Mouse (Mus musculus) left cerebral cortex, postnatal 14 days (tissue): ENCODE results near the gene Bcr. TPM values are rescaled to one million over a fixed set of nuclear protein-coding genes. Genes with fewer than 3 reads are reported as not detected.
A peak's percentile ranks its signal among the peaks of the same experiment; 100 is the strongest.

Source experiments
- DNase-seq, 2 experiments: peaks; one replicate each; pipeline ENCODE4 v3.0.0; 2021 to 2022; ENCODE audit warnings: low spot score in 2 of 2, mixed read lengths in 1 of 2
- intact Hi-C: fragments of 180-260 bp; cut with DNase I; formaldehyde crosslinking; loops from one replicate; pipeline ENCODE4 v1.15.1; 2025
- total RNA-seq, 2 experiments: library from RNA; stranded (reverse); gene quantifications; 2 replicates each; pipeline ENCODE4 v1.2.3; 2021

The Bcr gene
- total RNA-seq, 2 experiments from 2014 or later: 82.9 to 84.1 TPM

- no peak for DNase-seq
- intact Hi-C loops: loop anchor here (5.0 kb wide), 1 partner anchor 51 kb away; the partner anchor contains the start of gene Bcr
These were observed 53.2 kb downstream of the Bcr start for GRCm38 (mm10) chr10:75113620-75114019.

- no peak for DNase-seq
- intact Hi-C loops: no loop called here
These were observed 54.8 kb downstream of the Bcr start for GRCm38 (mm10) chr10:75115240-75115639.

- no peak for DNase-seq
- intact Hi-C loops: no loop called here
These were observed 56.6 kb downstream of the Bcr start for GRCm38 (mm10) chr10:75116842-75117457.

- peak in 1 of 2 experiments; percentile 59 for DNase-seq
- intact Hi-C loops: no loop called here
These were observed 58.1 kb downstream of the Bcr start for GRCm38 (mm10) chr10:75118444-75118843.

GRCm38 (mm10) chr10:75119396-75119795 is 59.0 kb downstream of the Bcr start:
- intact Hi-C loops: no loop called here
- DNase-seq: no peak

GRCm38 (mm10) chr10:75120176-75120575 is 59.8 kb downstream of the Bcr start:
- intact Hi-C loops: no loop called here
- no peak for DNase-seq

GRCm38 (mm10) chr10:75121028-75121427 is 60.6 kb downstream of the Bcr start:
- DNase-seq: no peak
- intact Hi-C loops: no loop called here

GRCm38 (mm10) chr10:75125577-75125976 is 65.2 kb downstream of the Bcr start:
- no peak for DNase-seq
- intact Hi-C loops: no loop called here

- intact Hi-C loops: no loop called here
- no peak for DNase-seq
These were observed 68.9 kb downstream of the Bcr start for GRCm38 (mm10) chr10:75129283-75129710.

GRCm38 (mm10) chr10:75130372-75131046 is 70.1 kb downstream of the Bcr start:
- DNase-seq: no peak
- intact Hi-C loops: no loop called here

- intact Hi-C loops: no loop called here
- DNase-seq: no peak
These were observed 71.2 kb downstream of the Bcr start for GRCm38 (mm10) chr10:75131625-75132024.

GRCm38 (mm10) chr10:75134861-75135517 is 74.6 kb downstream of the Bcr start:
- no peak for DNase-seq
- intact Hi-C loops: no loop called here

GRCm38 (mm10) chr10:75135518-75136162 is 75.2 kb downstream of the Bcr start:
- intact Hi-C loops: no loop called here

GRCm38 (mm10) chr10:75137148-75137547 is 76.8 kb downstream of the Bcr start:
- no peak for DNase-seq
- intact Hi-C loops: no loop called here

More at GRCm38 (mm10) chr10:75135518-75136162, 75.2 kb downstream of the Bcr start:
- DNase-seq: no peak

- intact Hi-C loops: no loop called here
- no peak for DNase-seq
These were observed 84.8 kb downstream of the Bcr start for GRCm38 (mm10) chr10:75145221-75145620.

GRCm38 (mm10) chr10:75146001-75146400 is 85.6 kb downstream of the Bcr start:
- intact Hi-C loops: no loop called here

GRCm38 (mm10) chr10:75146619-75147018 is 86.2 kb downstream of the Bcr start:
- intact Hi-C loops: no loop called here
- no peak for DNase-seq

More at GRCm38 (mm10) chr10:75146001-75146400, 85.6 kb downstream of the Bcr start:
- DNase-seq: no peak

- DNase-seq: no peak
- intact Hi-C loops: no loop called here
These were observed 87.9 kb downstream of the Bcr start for GRCm38 (mm10) chr10:75148295-75148694.

GRCm38 (mm10) chr10:75150361-75150760 is 90.0 kb downstream of the Bcr start:
- intact Hi-C loops: loop anchor here (5.0 kb wide), 2 partner anchors 213 to 228 kb away; no protein-coding TSS in a partner anchor
- DNase-seq: no peak

GRCm38 (mm10) chr10:75151311-75151710 is 90.9 kb downstream of the Bcr start:
- intact Hi-C loops: loop anchor here (1.0 to 5.0 kb wide), 3 partner anchors 92 to 229 kb away; no protein-coding TSS in a partner anchor
- peak; percentile 88 to 92 for DNase-seq
